Comparison of ENCODE assay signal across 10 mouse cellular contexts in the genomic region with DNA sequence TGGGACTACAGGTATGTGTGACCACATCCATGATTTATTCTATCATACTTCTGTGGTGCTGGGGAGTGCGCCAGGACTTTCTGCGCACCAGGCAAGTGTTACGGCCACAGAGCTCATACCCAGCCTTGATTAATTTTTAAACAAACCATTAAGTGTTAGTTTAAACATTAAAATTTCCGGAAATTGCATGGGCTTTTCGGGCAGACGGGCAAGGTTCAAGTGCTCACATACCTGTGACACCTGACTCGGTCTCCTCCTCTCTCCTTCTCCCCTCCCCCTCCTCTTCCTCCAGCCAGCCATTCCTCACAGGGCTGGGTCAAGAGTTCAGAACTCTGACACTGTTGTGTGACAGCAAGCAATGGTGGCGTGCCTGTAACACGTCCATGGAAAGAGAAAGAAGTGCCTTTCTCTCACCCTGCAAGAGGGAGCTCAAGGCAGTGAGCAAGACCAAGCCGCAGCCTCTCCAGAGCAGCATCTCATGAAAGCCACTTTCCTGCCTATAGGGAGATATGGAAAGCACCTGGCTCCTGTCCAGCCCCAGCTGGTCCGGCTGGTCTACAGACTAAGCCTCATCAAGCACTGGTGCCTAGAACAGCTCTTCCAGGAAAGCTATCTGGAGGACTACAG. TPM values are rescaled to one million over a fixed set of nuclear protein-coding genes. Genes with fewer than 3 reads are reported as not detected.
A peak's percentile ranks its signal among the peaks of the same experiment; 100 is the strongest.
DNase-seq lines count a peak whose midpoint lies in the region; ATAC-seq lines count a peak whose summit lies in the region.
"Had no signal": no experiment of that assay in that cellular context is flagged by ENCODE, and none has a peak within 500 bp of the region (broad histone marks: within the 10 kb centered on the region; RNA-seq: fewer than 3 reads in every experiment).

No protein-coding gene starts in this region.

- 23% methylated on average over 11 of the region's 11 CpGs for WGBS in intestine, embryonic 14.5 days

- no peaks in the 10 kb centered on the region for H3K36me3 ChIP-seq in intestine, embryonic 14.5 days (ENCODE audit: control insufficient read depth, insufficient read depth, low read length)
- H3K36me3 ChIP-seq: embryonic facial prominence, embryonic 15.5 days had no signal

- peak; percentile 85 for ATAC-seq in intestine, embryonic 14.5 days (replicated peaks; ENCODE audit: low FRiP score, low TSS enrichment, low read depth)
- no peak for ATAC-seq in megakaryocyte progenitor cell, adult 5-6 weeks (replicated peaks; ENCODE audit: poor library complexity)

- no peak overlapping the region for H3K4me3 ChIP-seq in intestine, embryonic 14.5 days (ENCODE audit: low read depth, low read length)
- H3K4me3 ChIP-seq: embryonic facial prominence, embryonic 15.5 days had no signal

- H3K27me3 ChIP-seq in intestine, embryonic 14.5 days (replicated peaks; ENCODE audit: control insufficient read depth, insufficient read depth, low read length): no peaks in the 10 kb centered on the region
- H3K27me3 ChIP-seq: embryonic facial prominence, embryonic 15.5 days had no signal

- H3K4me1 ChIP-seq in intestine, embryonic 14.5 days (replicated peaks; ENCODE audit: control insufficient read depth, insufficient read depth, low read length): peaks cover 9% of the 10 kb centered on the region

- peaks cover 9% of the 10 kb centered on the region for H3K9me3 ChIP-seq in intestine, embryonic 14.5 days (ENCODE audit: control insufficient read depth, low read length)
- H3K9me3 ChIP-seq: embryonic facial prominence, embryonic 15.5 days had no signal

- peak; percentile 33 to 36 for DNase-seq in layer of hippocampus, adult 8-10 months (ENCODE audit: low spot score in 2 of 2)
- no peak for DNase-seq in layer of hippocampus, adult 18-20 months (ENCODE audit: low spot score in 2 of 2)
- peak; percentile 69 for DNase-seq in intestine, embryonic 14.5 days (ENCODE audit: low spot score)
- peak; percentile 82 to 93 for DNase-seq in kidney, postnatal 25 days
- DNase-seq in right cerebral cortex, postnatal 14 days: peak; percentile 67
- no peak for DNase-seq in frontal cortex, postnatal 10 days (ENCODE audit: low spot score in 2 of 2)

- H3K27ac ChIP-seq in intestine, embryonic 14.5 days (ENCODE audit: low read depth): peak overlapping the region; percentile 54
- H3K27ac ChIP-seq: embryonic facial prominence, embryonic 15.5 days had no signal

- H3K9ac ChIP-seq in intestine, embryonic 14.5 days (ENCODE audit: low read length): no peak overlapping the region
- H3K9ac ChIP-seq: embryonic facial prominence, embryonic 15.5 days had no signal

- H3K4me2 ChIP-seq in intestine, embryonic 14.5 days (ENCODE audit: low read length): peak overlapping the region; percentile 27
- H3K4me2 ChIP-seq: embryonic facial prominence, embryonic 15.5 days had no signal

RNA-seq across cellular contexts. Expression of a gene that starts 13.0 kb away (rescaled TPM):
- total RNA-seq in layer of hippocampus, adult 8-10 months (2022): 10 to 100 TPM; 57.8 to 86.8 (median 69.6) TPM
- 10 to 100 TPM; 71.0 to 72.6 TPM for total RNA-seq in layer of hippocampus, adult 18-20 months (2021)
- 1.2 and 1.5 TPM in 2 replicates for polyA plus RNA-seq in intestine, embryonic 14.5 days (2014; fragmentation: Nextera tagmentation; extraction: Ambion mirVana)
- total RNA-seq in megakaryocyte progenitor cell, adult 5-6 weeks (2015): not detected in 2 replicates
- not detected in 2 replicates for total RNA-seq in megakaryocyte progenitor cell, adult 5-6 weeks (2017)
- total RNA-seq: hematopoietic stem cell, adult 5-6 weeks had no signal
- polyA plus RNA-seq: neural tube, embryonic 11.5 days had no signal

RNA-seq across cellular contexts. Expression of a gene that starts 53.7 kb away (rescaled TPM):
- 10 to 100 TPM; 50.8 to 64.2 (median 62.8) TPM for total RNA-seq in layer of hippocampus, adult 8-10 months (2022)
- 10 to 100 TPM; 60.9 to 61.3 TPM for total RNA-seq in layer of hippocampus, adult 18-20 months (2021)
- 66.0 and 72.3 TPM in 2 replicates for polyA plus RNA-seq in intestine, embryonic 14.5 days (2014; fragmentation: Nextera tagmentation; extraction: Ambion mirVana)
- 10.7 and 11.2 TPM in 2 replicates for total RNA-seq in megakaryocyte progenitor cell, adult 5-6 weeks (2015)
- total RNA-seq in megakaryocyte progenitor cell, adult 5-6 weeks (2017): 27.7 and 30.7 TPM in 2 replicates

RNA-seq across cellular contexts. Expression of a gene that starts 53.9 kb away (rescaled TPM):
- 10 to 100 TPM; 64.5 to 78.9 (median 76.6) TPM for total RNA-seq in layer of hippocampus, adult 8-10 months (2022)
- total RNA-seq in layer of hippocampus, adult 18-20 months (2021): 10 to 100 TPM; 69.7 to 71.3 TPM
- 149 and 176 TPM in 2 replicates for polyA plus RNA-seq in intestine, embryonic 14.5 days (2014; fragmentation: Nextera tagmentation; extraction: Ambion mirVana)
- 123 and 140 TPM in 2 replicates for total RNA-seq in megakaryocyte progenitor cell, adult 5-6 weeks (2015)
- 162 and 197 TPM in 2 replicates for total RNA-seq in megakaryocyte progenitor cell, adult 5-6 weeks (2017)

Comparison
In these comparisons a context has a peak if more than half of its experiments do, and no peak if none do; other contexts are left out.
1. DNase-seq: peak in layer of hippocampus, adult 8-10 months (2 of 2), intestine, embryonic 14.5 days (single experiment), kidney, postnatal 25 days (2 of 2) and right cerebral cortex, postnatal 14 days (single experiment); none in layer of hippocampus, adult 18-20 months (0 of 2) and frontal cortex, postnatal 10 days (0 of 2).
2. RNA of a gene that starts 13.0 kb away (total RNA-seq): 57.8 to 86.8 TPM in layer of hippocampus, adult 8-10 months and 71.0 to 72.6 TPM in layer of hippocampus, adult 18-20 months; not detected in megakaryocyte progenitor cell, adult 5-6 weeks; every median in the first group is over 10 times any median in the second.